Mouse (Mus musculus): Measurements from ENCODE around the gene R3hdml. TPM values are rescaled to one million over a fixed set of nuclear protein-coding genes. Genes with fewer than 3 reads are reported as not detected.

Gene R3hdml
- polyA plus RNA-seq, 1 experiment from 2014 or later: 0.16 TPM

DNA sequence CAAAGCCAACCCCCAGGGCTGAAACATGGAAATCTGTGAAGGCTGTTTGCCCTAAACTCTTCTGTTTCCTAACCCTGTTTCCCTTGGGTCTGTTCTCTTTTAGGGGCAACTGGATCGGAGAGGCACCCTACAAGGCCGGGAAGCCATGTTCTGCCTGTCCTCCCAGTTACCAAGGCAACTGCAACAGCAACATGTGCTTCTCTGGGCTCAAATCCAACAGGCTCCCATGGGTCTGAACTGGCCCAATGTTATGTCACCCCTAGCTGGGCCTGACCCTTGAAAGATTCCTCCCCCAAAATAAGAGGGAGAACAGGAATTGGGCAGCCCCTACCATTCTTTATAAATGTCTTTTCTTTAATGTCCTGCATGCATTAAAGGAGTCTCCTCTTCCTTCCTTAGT, 10.1 kb downstream of the R3hdml start:
- no peaks in the 10 kb centered on the region for H3K9me3 ChIP-seq (ENCODE audit: control insufficient read depth, low read length)
- no peaks in the 10 kb centered on the region for H3K27me3 ChIP-seq (replicated peaks; ENCODE audit: control insufficient read depth, insufficient read depth, low read length)
- no peak overlapping the region for H3K9ac ChIP-seq (ENCODE audit: low read length)
- H3K4me1 ChIP-seq (replicated peaks; ENCODE audit: control insufficient read depth, insufficient read depth, low read length): no peaks in the 10 kb centered on the region
- no peak overlapping the region for H3K27ac ChIP-seq (ENCODE audit: low read depth)
- WGBS: 82% methylated on average over 2 of the region's 2 CpGs
- no peak for DNase-seq (ENCODE audit: low spot score)
- no peaks in the 10 kb centered on the region for H3K36me3 ChIP-seq (ENCODE audit: control insufficient read depth, insufficient read depth, low read length)
- H3K4me2 ChIP-seq (ENCODE audit: low read length): no peak overlapping the region
- ATAC-seq (replicated peaks; ENCODE audit: low FRiP score, low TSS enrichment, low read depth): no peak
- no peak overlapping the region for H3K4me3 ChIP-seq (ENCODE audit: low read depth, low read length)

- no peak overlapping the region for H3K4me3 ChIP-seq (ENCODE audit: low read depth, low read length)
- no peak for DNase-seq (ENCODE audit: low spot score)
- WGBS: 67% methylated on average over 7 of the region's 7 CpGs
- no peaks in the 10 kb centered on the region for H3K4me1 ChIP-seq (replicated peaks; ENCODE audit: control insufficient read depth, insufficient read depth, low read length)
- no peaks in the 10 kb centered on the region for H3K27me3 ChIP-seq (replicated peaks; ENCODE audit: control insufficient read depth, insufficient read depth, low read length)
- peak overlapping the region; percentile 51 for H3K27ac ChIP-seq (ENCODE audit: low read depth)
- no peaks in the 10 kb centered on the region for H3K36me3 ChIP-seq (ENCODE audit: control insufficient read depth, insufficient read depth, low read length)
- no peak overlapping the region for H3K9ac ChIP-seq (ENCODE audit: low read length)
- no peaks in the 10 kb centered on the region for H3K9me3 ChIP-seq (ENCODE audit: control insufficient read depth, low read length)
- ATAC-seq (replicated peaks; ENCODE audit: low FRiP score, low TSS enrichment, low read depth): peak; percentile 20; the same call in 1 of the 2 replicates
- no peak overlapping the region for H3K4me2 ChIP-seq (ENCODE audit: low read length)
These were observed 11.1 kb downstream of the R3hdml start for GRCm38 (mm10) chr2:163503191-163503590.

DNA sequence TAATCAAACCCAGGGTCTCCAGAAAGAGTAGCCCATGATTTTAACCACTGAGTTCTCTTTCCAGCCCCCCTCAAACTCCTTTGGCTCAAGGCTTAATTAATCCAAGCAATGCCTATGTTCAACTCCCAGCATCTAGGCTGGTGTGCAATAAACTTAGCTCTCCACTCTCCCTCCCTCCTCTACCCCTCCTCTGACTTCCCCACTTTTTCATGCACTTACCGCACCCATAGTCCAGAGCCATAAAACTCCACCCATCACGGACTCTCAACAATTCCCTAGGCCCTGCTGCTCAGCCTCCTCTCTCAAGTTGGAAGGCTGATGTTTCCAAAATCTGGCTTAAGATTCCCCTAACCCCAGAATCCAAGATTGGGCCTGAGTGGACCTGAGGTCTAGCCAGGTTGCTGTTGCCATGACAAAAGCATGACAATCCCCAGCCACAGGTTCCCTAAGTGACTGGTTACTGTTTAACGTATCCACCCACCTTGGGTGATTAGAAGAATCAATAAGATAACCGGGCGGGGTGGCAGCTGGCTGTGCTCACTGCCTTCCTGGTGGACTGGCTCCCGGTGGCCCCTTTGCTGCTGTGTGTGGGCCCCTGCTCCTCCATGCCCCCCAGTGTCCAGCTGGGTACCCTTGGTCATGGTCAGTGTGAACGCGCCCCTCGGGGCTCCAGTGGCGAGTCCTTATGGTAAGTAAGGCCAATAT, 14.3 kb downstream of the R3hdml start, which contains the start of gene Hnf4a:
Gene Hnf4a (plus strand): TSS at position 509 of the 705 bp plus-strand sequence.
- Histone ChIP-seq H3K36me3 (ENCODE audit: control insufficient read depth, insufficient read depth, low read length) (no peaks in the 10 kb centered on the region), H3K9ac (ENCODE audit: low read length) (peak within 1 kb of the TSS; percentile 36), H3K27me3 (replicated peaks; ENCODE audit: control insufficient read depth, insufficient read depth, low read length) (no peaks in the 10 kb centered on the region), H3K4me3 (ENCODE audit: low read depth, low read length) (peak within 1 kb of the TSS; percentile 30), H3K4me1 (replicated peaks; ENCODE audit: control insufficient read depth, insufficient read depth, low read length) (no peaks in the 10 kb centered on the region), H3K4me2 (ENCODE audit: low read length) (peak within 1 kb of the TSS; percentile 41), H3K9me3 (ENCODE audit: control insufficient read depth, low read length) (no peaks in the 10 kb centered on the region), H3K27ac (ENCODE audit: low read depth) (peak within 1 kb of the TSS; percentile 51)
- ATAC-seq (replicated peaks; ENCODE audit: low FRiP score, low TSS enrichment, low read depth): peak; percentile 73
- DNase-seq (ENCODE audit: low spot score): peak; percentile 76
- 57% methylated on average over 10 of the region's 10 CpGs for WGBS

- 90% methylated on average over 7 of the region's 7 CpGs for WGBS
- Histone ChIP-seq H3K27me3 (replicated peaks; ENCODE audit: control insufficient read depth, insufficient read depth, low read length) (no peaks in the 10 kb centered on the region), H3K4me1 (replicated peaks; ENCODE audit: control insufficient read depth, insufficient read depth, low read length) (no peaks in the 10 kb centered on the region), H3K9me3 (ENCODE audit: control insufficient read depth, low read length) (no peaks in the 10 kb centered on the region), H3K9ac (ENCODE audit: low read length) (no peak overlapping the region), H3K4me2 (ENCODE audit: low read length) (no peak overlapping the region), H3K4me3 (ENCODE audit: low read depth, low read length) (no peak overlapping the region), H3K27ac (ENCODE audit: low read depth) (no peak overlapping the region), H3K36me3 (ENCODE audit: control insufficient read depth, insufficient read depth, low read length) (no peaks in the 10 kb centered on the region)
- DNase-seq (ENCODE audit: low spot score) (no peak), ATAC-seq (replicated peaks; ENCODE audit: low FRiP score, low TSS enrichment, low read depth) (no peak)
These were observed 33.7 kb downstream of the R3hdml start for GRCm38 (mm10) chr2:163525761-163526243.

GRCm38 (mm10) chr2:163527497-163527896, 35.4 kb downstream of the R3hdml start:
- Histone ChIP-seq H3K9me3 (ENCODE audit: control insufficient read depth, low read length) (no peaks in the 10 kb centered on the region), H3K4me2 (ENCODE audit: low read length) (no peak overlapping the region), H3K27ac (ENCODE audit: low read depth) (no peak overlapping the region), H3K27me3 (replicated peaks; ENCODE audit: control insufficient read depth, insufficient read depth, low read length) (no peaks in the 10 kb centered on the region), H3K4me3 (ENCODE audit: low read depth, low read length) (no peak overlapping the region), H3K4me1 (replicated peaks; ENCODE audit: control insufficient read depth, insufficient read depth, low read length) (no peaks in the 10 kb centered on the region), H3K36me3 (ENCODE audit: control insufficient read depth, insufficient read depth, low read length) (no peaks in the 10 kb centered on the region), H3K9ac (ENCODE audit: low read length) (no peak overlapping the region)
- DNase-seq (ENCODE audit: low spot score): no peak
- WGBS: 79% methylated on average over 2 of the region's 2 CpGs
- ATAC-seq (replicated peaks; ENCODE audit: low FRiP score, low TSS enrichment, low read depth): no peak

DNA sequence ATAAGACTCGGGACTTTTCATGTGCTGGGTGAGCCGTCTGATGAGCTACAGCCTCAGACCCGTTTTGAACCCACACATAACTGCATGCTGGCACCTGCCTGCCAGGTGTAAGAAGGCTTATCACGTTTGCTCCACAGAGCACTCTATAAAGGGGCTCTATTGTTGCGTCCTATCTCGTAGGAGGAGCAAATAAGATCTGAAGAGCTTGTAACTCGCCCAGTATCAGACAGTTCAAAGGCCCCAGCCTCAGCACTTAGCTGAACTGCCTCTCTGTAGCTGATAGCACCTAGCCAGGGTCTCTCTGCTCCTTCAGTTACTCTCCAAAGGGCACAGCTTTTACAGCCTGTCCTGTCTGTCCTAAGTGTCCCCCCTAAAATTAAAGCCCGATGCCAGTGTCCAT, 38.3 kb downstream of the R3hdml start:
- H3K4me1 ChIP-seq (replicated peaks; ENCODE audit: control insufficient read depth, insufficient read depth, low read length): no peaks in the 10 kb centered on the region; the same call in 1 of the 2 replicates
- H3K4me2 ChIP-seq (ENCODE audit: low read length): no peak overlapping the region
- H3K27ac ChIP-seq (ENCODE audit: low read depth): no peak overlapping the region
- H3K27me3 ChIP-seq (replicated peaks; ENCODE audit: control insufficient read depth, insufficient read depth, low read length): no peaks in the 10 kb centered on the region
- no peaks in the 10 kb centered on the region for H3K9me3 ChIP-seq (ENCODE audit: control insufficient read depth, low read length)
- no peak for DNase-seq (ENCODE audit: low spot score)
- H3K4me3 ChIP-seq (ENCODE audit: low read depth, low read length): no peak overlapping the region
- H3K36me3 ChIP-seq (ENCODE audit: control insufficient read depth, insufficient read depth, low read length): no peaks in the 10 kb centered on the region
- ATAC-seq (replicated peaks; ENCODE audit: low FRiP score, low TSS enrichment, low read depth): peak; percentile 63
- no peak overlapping the region for H3K9ac ChIP-seq (ENCODE audit: low read length)
- 41% methylated on average over 8 of the region's 8 CpGs for WGBS

- no peak overlapping the region for H3K4me3 ChIP-seq (ENCODE audit: low read depth, low read length)
- no peak overlapping the region for H3K9ac ChIP-seq (ENCODE audit: low read length)
- DNase-seq (ENCODE audit: low spot score) (peak; percentile 91), ATAC-seq (replicated peaks; ENCODE audit: low FRiP score, low TSS enrichment, low read depth) (no peak)
- WGBS: 11% methylated on average over 9 of the region's 9 CpGs
- no peaks in the 10 kb centered on the region for H3K36me3 ChIP-seq (ENCODE audit: control insufficient read depth, insufficient read depth, low read length)
- H3K9me3 ChIP-seq (ENCODE audit: control insufficient read depth, low read length): no peaks in the 10 kb centered on the region
- H3K27ac ChIP-seq (ENCODE audit: low read depth): no peak overlapping the region
- H3K4me1 ChIP-seq (replicated peaks; ENCODE audit: control insufficient read depth, insufficient read depth, low read length): no peaks in the 10 kb centered on the region; the same call in 1 of the 2 replicates
- no peaks in the 10 kb centered on the region for H3K27me3 ChIP-seq (replicated peaks; ENCODE audit: control insufficient read depth, insufficient read depth, low read length)
- H3K4me2 ChIP-seq (ENCODE audit: low read length): no peak overlapping the region
These were observed 39.8 kb downstream of the R3hdml start for GRCm38 (mm10) chr2:163531917-163532316.

GRCm38 (mm10) chr2:163533226-163533625, 41.1 kb downstream of the R3hdml start:
- Histone ChIP-seq H3K9ac (ENCODE audit: low read length) (no peak overlapping the region), H3K27ac (ENCODE audit: low read depth) (no peak overlapping the region), H3K36me3 (ENCODE audit: control insufficient read depth, insufficient read depth, low read length) (no peaks in the 10 kb centered on the region), H3K4me3 (ENCODE audit: low read depth, low read length) (no peak overlapping the region), H3K4me1 (replicated peaks; ENCODE audit: control insufficient read depth, insufficient read depth, low read length) (no peaks in the 10 kb centered on the region; the same call in 1 of the 2 replicates), H3K4me2 (ENCODE audit: low read length) (no peak overlapping the region), H3K27me3 (replicated peaks; ENCODE audit: control insufficient read depth, insufficient read depth, low read length) (no peaks in the 10 kb centered on the region), H3K9me3 (ENCODE audit: control insufficient read depth, low read length) (no peaks in the 10 kb centered on the region)
- ATAC-seq (replicated peaks; ENCODE audit: low FRiP score, low TSS enrichment, low read depth): no peak
- 84% methylated on average over 9 of the region's 9 CpGs for WGBS
- DNase-seq (ENCODE audit: low spot score): no peak

Data from intestine, embryonic 14.5 days (tissue).